Mouse (Mus musculus) erythroblast, adult 5-6 weeks (primary cell): ENCODE results near the gene Skil. TPM values are rescaled to one million over a fixed set of nuclear protein-coding genes. Genes with fewer than 3 reads are reported as not detected.

Experiments used
- ATAC-seq: replicated peaks from 2 replicates; pipeline ENCODE4 v1.8.0; 2016; ENCODE audit warnings: moderate number of reproducible peaks, mild to moderate bottlenecking, moderate TSS enrichment, inconsistent platforms; ENCODE audit not compliant: poor library complexity, low FRiP score, severe bottlenecking
- total RNA-seq, 2 experiments: library from RNA; stranded (forward) in 1 of 2; stranded (reverse) in 1 of 2; fragments of 150-400 nt in 1 of 2; fragments of 200-764, 138-1000 nt in 1 of 2; gene quantifications; 2 replicates each; pipeline versions ENCODE4 v1.2.3 to v1.2.4; 2015 to 2017; ENCODE audit warnings: low replicate concordance in 2 of 2

The Skil gene
- total RNA-seq, 2 experiments from 2014 or later: 3.5 to 5.3 TPM

- no peak for ATAC-seq
These were observed 11.9 kb upstream of the Skil start for GRCm38 (mm10) chr3:31082838-31083506.

DNA sequence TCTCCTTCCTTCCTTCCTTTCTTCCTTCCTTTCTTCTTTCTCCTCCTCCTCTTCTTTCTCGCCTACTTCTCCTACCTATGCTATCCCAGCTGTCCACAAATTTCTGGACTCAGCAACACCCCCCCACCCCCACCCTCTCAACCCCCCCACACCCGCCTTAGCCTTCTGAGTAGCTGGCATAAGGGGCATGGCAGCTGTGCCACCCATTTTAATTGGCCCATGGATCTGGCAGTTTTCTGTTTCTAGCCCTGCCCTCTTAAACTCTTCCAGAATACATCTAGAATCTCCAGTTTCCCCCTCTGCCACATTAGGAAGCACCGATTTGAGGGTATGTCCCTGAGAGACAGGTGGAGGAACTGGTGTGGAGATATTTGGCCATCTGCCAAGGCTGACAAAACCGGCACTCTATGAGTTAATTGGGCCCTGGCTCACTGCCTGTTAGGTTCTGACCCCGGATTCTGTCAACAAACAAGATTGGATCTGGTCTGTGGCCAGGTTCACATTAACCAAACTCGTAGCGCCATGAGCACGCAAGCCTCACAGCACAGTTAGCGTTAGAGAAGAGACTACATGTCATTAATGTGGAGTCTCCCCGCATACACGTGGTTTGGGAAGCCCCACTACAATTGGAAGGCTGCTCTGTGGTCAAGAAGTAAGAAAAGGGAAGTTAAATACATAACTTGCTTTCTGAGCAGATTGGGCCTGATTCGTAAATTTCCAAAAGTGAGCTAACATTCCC lies 11.2 kb upstream of the Skil start:
- no peak for ATAC-seq

DNA sequence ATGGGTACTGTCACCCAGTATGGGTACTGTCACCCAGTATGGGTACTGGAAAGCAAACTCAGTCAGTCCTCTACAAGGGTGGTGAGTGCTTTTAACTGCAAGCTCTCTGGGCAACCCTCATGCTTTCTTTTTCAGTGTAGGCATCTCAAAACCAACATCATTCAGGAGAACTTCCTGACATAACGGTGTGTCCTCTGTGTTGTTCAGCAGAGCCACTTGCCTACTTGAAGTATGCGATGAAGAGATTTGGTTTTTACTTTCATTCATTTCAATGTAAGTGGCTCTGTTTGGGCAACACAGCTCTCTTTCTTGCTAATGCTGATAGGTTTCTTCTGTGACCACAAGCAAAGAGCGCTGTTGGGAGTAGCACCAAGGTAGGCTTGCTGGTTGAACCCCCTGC lies 9.9 kb upstream of the Skil start:
- no peak for ATAC-seq

- ATAC-seq: no peak
These were observed 5.8 kb upstream of the Skil start for GRCm38 (mm10) chr3:31088789-31089775.

GRCm38 (mm10) chr3:31089956-31090355 lies 4.9 kb upstream of the Skil start:
- no peak for ATAC-seq

GRCm38 (mm10) chr3:31093196-31093595 lies 1.7 kb upstream of the Skil start:
- no peak for ATAC-seq

DNA sequence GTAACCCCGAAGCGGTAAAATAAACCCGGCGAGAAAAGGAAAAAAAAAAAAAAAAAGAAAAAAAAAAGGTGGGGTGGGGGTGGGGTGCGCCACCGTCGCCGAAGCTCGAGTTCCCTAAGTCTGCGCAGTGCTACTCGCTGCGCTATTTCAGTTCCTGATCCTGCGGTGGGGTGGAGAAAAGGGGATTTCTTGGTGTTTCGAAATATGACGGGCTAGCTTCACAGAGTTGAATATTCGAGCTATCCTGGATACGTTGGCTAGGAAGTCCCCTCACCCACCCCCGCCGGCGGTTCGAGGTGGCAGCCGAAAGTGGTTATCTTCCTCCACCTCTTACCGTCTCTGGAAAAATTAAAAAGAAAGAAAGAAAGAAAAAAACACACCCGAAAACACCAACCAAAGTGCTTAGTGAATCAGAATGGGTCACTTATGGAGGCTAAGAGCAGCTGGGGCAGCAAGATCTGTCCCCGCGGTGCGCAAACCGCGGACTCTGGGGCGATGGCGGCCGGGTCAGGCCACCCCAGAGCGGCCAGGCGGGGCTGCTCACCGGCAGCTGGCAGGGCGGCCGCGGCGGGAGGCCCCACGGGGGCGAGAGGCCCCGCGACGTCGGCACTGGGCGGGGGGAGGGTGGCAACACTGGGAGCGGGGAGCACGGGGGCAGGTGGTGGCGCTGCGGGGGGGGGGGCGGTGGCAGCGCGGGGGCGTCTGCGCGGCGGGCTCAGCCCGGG lies 1.1 kb upstream of the Skil start:
- no peak for ATAC-seq

DNA sequence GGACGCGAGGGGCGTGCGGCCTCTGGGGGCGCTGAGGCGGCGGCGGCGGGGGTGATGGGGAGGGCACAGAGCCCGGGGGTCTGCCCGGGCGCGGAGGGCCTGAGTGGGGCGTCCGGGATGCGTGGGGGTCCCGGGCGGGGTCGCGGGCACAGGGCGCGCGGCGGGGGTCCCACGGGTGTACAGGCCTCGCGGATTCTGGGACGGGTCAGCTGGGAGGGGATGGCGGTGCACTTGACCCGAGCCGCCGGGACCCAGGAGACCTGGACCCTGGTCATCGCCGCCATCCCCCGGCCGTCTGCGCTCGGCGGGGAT lies 277 bp downstream of the Skil start:
- no peak for ATAC-seq

DNA sequence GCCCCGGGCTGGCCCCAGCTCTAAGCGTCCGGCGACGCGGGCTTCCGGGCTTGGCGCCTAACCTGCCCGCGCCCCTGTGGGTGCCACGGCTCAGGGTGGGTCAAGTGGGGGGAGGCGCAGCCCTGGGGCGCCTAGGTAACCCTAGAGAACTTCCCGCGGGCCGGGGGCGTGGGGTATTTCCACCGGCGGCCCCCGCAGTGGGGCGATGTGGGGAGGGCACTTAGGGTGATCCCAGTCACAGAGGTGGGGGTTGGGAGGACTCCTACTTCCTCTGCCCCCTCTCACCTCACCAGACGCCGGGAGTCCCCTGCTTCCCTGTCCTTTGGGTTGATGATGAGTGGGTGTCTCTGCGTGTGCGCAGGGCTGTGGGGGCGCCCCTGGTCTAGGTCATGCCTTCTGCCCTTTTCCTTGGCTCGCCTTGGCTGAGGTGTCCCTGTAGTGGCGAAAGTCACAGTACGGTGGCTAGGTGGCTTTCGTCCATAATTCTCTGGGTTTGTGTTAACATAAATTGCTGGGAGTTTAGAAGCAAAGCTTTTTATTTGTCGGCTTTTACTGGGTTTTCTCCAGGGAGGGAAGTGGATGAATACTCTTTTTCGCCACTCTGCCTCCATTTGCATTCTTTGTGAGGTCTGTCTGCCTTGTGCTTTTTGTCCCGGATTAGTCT lies 765 bp downstream of the Skil start:
- no peak for ATAC-seq

- ATAC-seq: no peak
These were observed 1.6 kb downstream of the Skil start for GRCm38 (mm10) chr3:31096155-31097101.

GRCm38 (mm10) chr3:31097102-31097720 lies 2.4 kb downstream of the Skil start:
- ATAC-seq: no peak

- ATAC-seq: no peak
These were observed 3.1 kb downstream of the Skil start for GRCm38 (mm10) chr3:31097976-31098375.

GRCm38 (mm10) chr3:31098556-31098955 lies 3.7 kb downstream of the Skil start:
- ATAC-seq: no peak

GRCm38 (mm10) chr3:31100026-31100425 lies 5.2 kb downstream of the Skil start:
- ATAC-seq: no peak

- ATAC-seq: no peak
These were observed 5.9 kb downstream of the Skil start for GRCm38 (mm10) chr3:31100802-31101201.

- no peak for ATAC-seq
These were observed 10.1 kb downstream of the Skil start for GRCm38 (mm10) chr3:31104936-31105335.

GRCm38 (mm10) chr3:31106597-31106996 lies 11.7 kb downstream of the Skil start:
- no peak for ATAC-seq

DNA sequence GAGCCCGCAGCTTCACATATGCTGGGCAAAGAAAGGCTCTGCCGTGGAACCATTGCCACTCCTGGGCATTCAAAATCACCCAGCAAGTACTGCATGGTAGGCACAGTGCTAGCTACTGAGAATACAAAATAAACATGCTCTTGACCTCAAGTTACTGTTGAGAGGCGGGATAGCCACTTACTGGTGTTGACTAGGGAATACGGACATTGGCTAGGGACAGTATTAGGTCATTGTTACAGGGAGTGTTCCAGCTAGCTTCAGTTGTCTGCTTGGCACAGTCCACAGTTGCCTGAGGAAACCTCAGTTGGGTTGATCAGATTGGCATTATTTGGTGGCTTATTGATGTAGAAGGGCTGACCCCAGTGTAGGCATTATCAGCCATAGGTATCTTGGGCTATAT lies 12.8 kb downstream of the Skil start:
- no peak for ATAC-seq
